ENCODE assay signal across 26 mouse cellular contexts in the genomic region with DNA sequence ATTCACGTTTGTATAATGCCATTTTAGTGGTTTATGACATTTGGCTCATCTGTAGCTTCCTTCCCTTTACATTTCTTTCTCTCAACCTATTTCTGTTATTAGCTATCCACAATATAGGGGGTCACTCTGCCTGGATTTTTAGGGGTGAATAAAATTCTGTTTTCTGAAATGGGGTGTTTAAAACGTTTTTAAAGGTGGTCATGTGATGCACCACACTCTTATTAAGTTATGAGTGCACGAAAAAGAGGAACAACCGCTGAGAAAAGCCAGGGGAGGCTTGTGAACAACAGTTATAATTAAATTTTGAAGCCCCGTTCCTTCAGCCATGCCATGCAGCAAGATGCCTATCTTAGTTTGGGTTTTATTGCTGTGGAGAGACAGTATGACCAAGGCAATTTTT.
"Had no signal": no experiment of that assay in that cellular context is flagged by ENCODE, and none has a peak within 500 bp of the region (broad histone marks: within the 10 kb centered on the region; RNA-seq: fewer than 3 reads in every experiment).

No protein-coding gene starts in this region.

- H3K9me3 ChIP-seq: heart, embryonic 10.5 days; heart, embryonic 12.5 days; hindbrain, embryonic 13.5 days; hindbrain, embryonic 15.5 days; kidney, embryonic 15.5 days; limb, embryonic 13.5 days; limb, embryonic 15.5 days; liver, embryonic 12.5 days had no signal

- H3K36me3 ChIP-seq: heart, embryonic 10.5 days; heart, embryonic 12.5 days; hindbrain, embryonic 13.5 days; hindbrain, embryonic 15.5 days; kidney, embryonic 15.5 days; limb, embryonic 13.5 days; limb, embryonic 15.5 days; liver, embryonic 12.5 days had no signal

- ATAC-seq: hindbrain, postnatal 0 days; intestine, embryonic 16.5 days; liver, embryonic 12.5 days had no signal

- DNase-seq: gastrocnemius, adult 2 months; gastrocnemius, postnatal 10 days; gastrocnemius, postnatal 25 days; heart, adult 18-20 months; heart, postnatal 10 days; heart, postnatal 4 days; kidney, adult 11 months; kidney, adult 2 months; kidney, adult 9 months; kidney, postnatal 14 days; kidney, postnatal 36 days; layer of hippocampus, postnatal 36 days; left cerebral cortex, postnatal 4 days had no signal

- H3K27ac ChIP-seq: gastrocnemius, adult 2 months; heart, embryonic 10.5 days; hindbrain, embryonic 13.5 days; hindbrain, embryonic 15.5 days; hindbrain, postnatal 0 days; kidney, embryonic 15.5 days; kidney, postnatal 0 days; layer of hippocampus, adult 2 months; limb, embryonic 13.5 days; limb, embryonic 15.5 days; liver, embryonic 12.5 days; liver, embryonic 14.5 days had no signal

- H3K4me3 ChIP-seq: gastrocnemius, adult 2 months; heart, embryonic 10.5 days; heart, embryonic 12.5 days; hindbrain, embryonic 13.5 days; hindbrain, embryonic 15.5 days; kidney, embryonic 15.5 days; layer of hippocampus, adult 2 months; limb, embryonic 13.5 days; limb, embryonic 15.5 days; liver, embryonic 12.5 days had no signal

- H3K27me3 ChIP-seq: heart, embryonic 12.5 days; hindbrain, embryonic 13.5 days; hindbrain, embryonic 15.5 days; kidney, embryonic 15.5 days; limb, embryonic 13.5 days; limb, embryonic 15.5 days; liver, embryonic 12.5 days had no signal
